Mouse (Mus musculus): ENCODE measurements around the gene Trip12.

GRCm38 (mm10) chr1:84885921-84886320 is 45.6 kb upstream of the Trip12 start:
- TF ChIP-seq POLR2A (IDR thresholded peaks at IDR 0.05; ENCODE audit: borderline replicate concordance, low read depth, low read length) (no peak), CTCF (IDR thresholded peaks at IDR 0.05; ENCODE audit: low read depth, low read length) (0 out of 2 replicates have a peak, but pooled peaks have one; percentile 30)

Measured in bone marrow macrophage, adult 2 months (primary cell).